Mouse (Mus musculus): ENCODE measurements around the gene Tmod3. TPM values are rescaled to one million over a fixed set of nuclear protein-coding genes. Genes with fewer than 3 reads are reported as not detected.

Gene Tmod3
- polyA plus RNA-seq, 2 experiments = 9.1 to 23.8 TPM

DNA sequence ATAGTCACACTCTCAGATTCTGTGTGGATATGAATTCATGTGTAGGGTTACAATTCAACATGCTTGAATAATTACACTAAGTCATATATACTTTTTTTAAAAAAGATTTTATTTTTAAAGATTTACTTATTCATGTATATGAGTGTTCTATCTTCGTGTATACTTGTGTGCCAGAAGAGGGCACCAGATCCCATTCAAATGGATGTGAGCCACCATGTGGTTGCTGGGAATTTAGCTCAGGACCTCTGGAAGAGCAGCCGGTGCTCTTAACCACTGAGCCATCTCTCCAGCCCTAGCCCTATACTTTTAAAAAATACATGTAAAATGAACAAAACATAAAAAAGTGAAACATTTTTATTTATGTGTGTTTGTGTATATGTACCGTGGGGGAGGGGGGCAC, 91.9 kb downstream of the Tmod3 start:
- no peak for DNase-seq (ENCODE audit: low read depth in 3 of 3, low spot score in 3 of 3)
- Histone ChIP-seq H3K27me3 (ENCODE audit: control insufficient read depth, insufficient read depth, low read length) (no peaks in the 10 kb centered on the region), H3K9me3 (ENCODE audit: control insufficient read depth, low read length) (no peaks in the 10 kb centered on the region), H3K4me1 (replicated peaks; ENCODE audit: control insufficient read depth in 2 of 2, insufficient read depth in 2 of 2, low read length in 1 of 2) (no peaks in the 10 kb centered on the region), H3K4me2 (ENCODE audit: low read depth) (no peak overlapping the region), H3K4me3 (ENCODE audit: insufficient read depth in 1 of 2, low read depth in 2 of 2, low read length in 2 of 2) (no peak overlapping the region), H3K27ac (no peak overlapping the region), H3K36me3 (replicated peaks; ENCODE audit: control insufficient read depth, insufficient read depth, low read depth) (peaks cover 9% of the 10 kb centered on the region), H3K9ac (replicated peaks) (no peak overlapping the region)
- no peak for TF ChIP-seq CTCF (IDR thresholded peaks at IDR 0.05; ENCODE audit: low read depth)
- TF ChIP-seq EP300 (IDR thresholded peaks at IDR 0.05; ENCODE audit: low read depth) = no peak
- ATAC-seq (ENCODE audit: insufficient read depth) = no peak
- WGBS (ENCODE audit: insufficient replicate concordance) = 86% methylated on average over 3 of the region's 3 CpGs

DNA sequence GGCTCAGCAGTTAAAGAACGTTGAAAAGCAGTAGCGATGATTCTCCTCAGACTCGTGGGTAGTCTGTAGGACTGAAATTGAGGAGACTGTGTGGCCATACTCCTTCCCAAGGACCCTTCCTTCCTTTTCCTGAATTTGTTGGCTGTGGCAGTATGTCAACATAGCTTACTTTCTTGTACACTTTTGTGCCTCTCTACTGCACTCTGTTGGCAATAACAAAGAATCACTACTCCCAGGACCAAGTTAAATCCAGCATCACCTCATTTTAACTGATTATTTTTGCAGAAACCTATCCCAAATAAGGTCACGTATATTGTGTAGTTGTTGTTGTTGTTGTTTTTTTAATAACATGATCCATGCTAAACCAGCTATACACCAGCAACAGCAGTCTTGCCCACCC, 92.8 kb downstream of the Tmod3 start:
- no peak for ATAC-seq (ENCODE audit: insufficient read depth)
- Histone ChIP-seq H3K9ac (replicated peaks) (no peak overlapping the region), H3K36me3 (replicated peaks; ENCODE audit: control insufficient read depth, insufficient read depth, low read depth) (peaks cover 15% of the 10 kb centered on the region), H3K4me1 (replicated peaks; ENCODE audit: control insufficient read depth in 2 of 2, insufficient read depth in 2 of 2, low read length in 1 of 2) (no peaks in the 10 kb centered on the region), H3K27ac (no peak overlapping the region), H3K9me3 (ENCODE audit: control insufficient read depth, low read length) (no peaks in the 10 kb centered on the region), H3K4me2 (ENCODE audit: low read depth) (no peak overlapping the region), H3K4me3 (ENCODE audit: insufficient read depth in 1 of 2, low read depth in 2 of 2, low read length in 2 of 2) (no peak overlapping the region), H3K27me3 (ENCODE audit: control insufficient read depth, insufficient read depth, low read length) (no peaks in the 10 kb centered on the region)
- TF ChIP-seq EP300 (IDR thresholded peaks at IDR 0.05; ENCODE audit: low read depth) (no peak), CTCF (IDR thresholded peaks at IDR 0.05; ENCODE audit: low read depth) (no peak)
- DNase-seq (ENCODE audit: low read depth in 3 of 3, low spot score in 3 of 3) = no peak
- WGBS (ENCODE audit: insufficient replicate concordance) = 74% methylated on average over 4 of the region's 4 CpGs

DNA sequence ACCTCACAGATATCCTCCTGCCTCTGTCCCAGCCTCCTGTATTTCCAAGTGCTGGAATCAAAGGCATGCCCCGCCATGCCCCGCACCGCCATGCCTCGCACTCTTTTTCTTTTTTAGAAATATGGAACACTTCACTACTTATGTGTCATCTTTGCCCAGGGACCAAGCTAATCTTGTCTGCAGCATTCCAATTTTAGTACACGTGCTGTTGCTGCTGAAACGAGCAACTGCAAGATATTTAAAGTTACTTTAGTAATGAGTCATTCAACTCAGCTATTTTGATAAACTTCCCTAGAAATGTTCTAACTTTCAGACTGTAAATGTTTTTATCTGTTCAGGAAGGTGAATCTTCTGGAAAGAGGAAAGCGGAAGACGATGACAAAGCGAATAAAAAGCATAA, 93.6 kb downstream of the Tmod3 start:
- 82% methylated on average over 9 of the region's 9 CpGs for WGBS (ENCODE audit: insufficient replicate concordance)
- no peak overlapping the region for H3K27ac ChIP-seq
- no peaks in the 10 kb centered on the region for H3K4me1 ChIP-seq (replicated peaks; ENCODE audit: control insufficient read depth in 2 of 2, insufficient read depth in 2 of 2, low read length in 1 of 2)
- ATAC-seq (ENCODE audit: insufficient read depth) (no peak), DNase-seq (ENCODE audit: low read depth in 3 of 3, low spot score in 3 of 3) (no peak)
- no peak overlapping the region for H3K4me3 ChIP-seq (ENCODE audit: insufficient read depth in 1 of 2, low read depth in 2 of 2, low read length in 2 of 2)
- H3K9me3 ChIP-seq (ENCODE audit: control insufficient read depth, low read length) = no peaks in the 10 kb centered on the region
- peaks cover 23% of the 10 kb centered on the region for H3K36me3 ChIP-seq (replicated peaks; ENCODE audit: control insufficient read depth, insufficient read depth, low read depth)
- no peaks in the 10 kb centered on the region for H3K27me3 ChIP-seq (ENCODE audit: control insufficient read depth, insufficient read depth, low read length)
- no peak overlapping the region for H3K4me2 ChIP-seq (ENCODE audit: low read depth)
- no peak overlapping the region for H3K9ac ChIP-seq (replicated peaks)
- TF ChIP-seq EP300 (IDR thresholded peaks at IDR 0.05; ENCODE audit: low read depth) (no peak), CTCF (IDR thresholded peaks at IDR 0.05; ENCODE audit: low read depth) (no peak)

DNA sequence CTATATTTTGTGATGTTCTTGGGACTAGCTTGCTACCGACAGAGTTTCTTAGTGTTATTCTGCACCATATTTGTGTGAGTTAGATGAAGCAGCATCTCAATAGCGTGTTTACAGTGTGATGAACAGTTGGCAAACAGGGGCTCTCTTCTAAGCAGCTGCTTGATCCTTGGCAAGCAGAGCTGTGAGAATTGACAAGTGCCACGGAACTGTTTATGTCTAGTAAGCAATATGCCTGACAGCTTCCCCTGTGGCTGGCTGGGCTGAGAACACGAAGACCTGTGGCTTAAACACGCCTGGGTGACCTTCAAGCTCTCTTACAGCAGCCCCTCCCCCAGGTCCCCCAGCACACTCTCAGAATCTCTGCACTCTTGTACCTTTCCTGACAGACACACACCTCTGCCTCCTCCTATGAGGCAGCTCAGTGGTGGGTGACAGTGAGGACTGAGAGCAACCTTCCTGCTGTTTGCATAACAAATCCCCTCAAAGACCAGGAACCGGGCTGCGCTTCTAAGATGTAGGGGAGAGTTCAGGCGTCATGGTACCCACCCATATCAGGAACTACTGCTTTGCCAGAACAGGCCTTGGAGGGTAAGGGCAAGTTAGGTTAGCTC, 96.3 kb downstream of the Tmod3 start:
- Histone ChIP-seq H3K4me2 (ENCODE audit: low read depth) (no peak overlapping the region), H3K4me3 (ENCODE audit: insufficient read depth in 1 of 2, low read depth in 2 of 2, low read length in 2 of 2) (no peak overlapping the region), H3K27me3 (ENCODE audit: control insufficient read depth, insufficient read depth, low read length) (no peaks in the 10 kb centered on the region), H3K27ac (no peak overlapping the region), H3K36me3 (replicated peaks; ENCODE audit: control insufficient read depth, insufficient read depth, low read depth) (peaks cover 39% of the 10 kb centered on the region), H3K4me1 (replicated peaks; ENCODE audit: control insufficient read depth in 2 of 2, insufficient read depth in 2 of 2, low read length in 1 of 2) (no peaks in the 10 kb centered on the region), H3K9me3 (ENCODE audit: control insufficient read depth, low read length) (no peaks in the 10 kb centered on the region), H3K9ac (replicated peaks) (no peak overlapping the region)
- ATAC-seq (ENCODE audit: insufficient read depth) (no peak), DNase-seq (ENCODE audit: low read depth in 3 of 3, low spot score in 3 of 3) (no peak)
- TF ChIP-seq CTCF (IDR thresholded peaks at IDR 0.05; ENCODE audit: low read depth) = no peak
- TF ChIP-seq EP300 (IDR thresholded peaks at IDR 0.05; ENCODE audit: low read depth) = no peak
- 75% methylated on average over 8 of the region's 8 CpGs for WGBS (ENCODE audit: insufficient replicate concordance)

DNA sequence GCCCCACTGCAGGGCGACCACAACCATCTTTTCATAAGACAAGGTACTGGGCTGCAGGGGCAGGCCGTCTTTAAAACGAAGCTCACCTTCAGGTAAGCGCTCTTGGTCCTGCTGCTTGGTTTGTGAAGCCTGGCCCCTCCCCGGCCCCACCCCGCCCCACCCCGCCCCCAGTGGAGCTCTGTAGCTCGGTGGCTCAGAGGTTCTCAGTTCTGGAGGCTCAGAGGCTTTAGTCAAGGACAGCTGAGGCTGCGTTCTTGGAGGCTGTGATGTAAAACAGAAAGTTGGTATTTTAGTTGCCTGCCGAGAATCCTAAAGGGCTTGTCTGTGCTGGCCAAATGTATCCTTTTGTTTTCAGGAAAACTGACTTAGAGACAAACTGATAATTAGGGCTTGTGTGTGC, 103.8 kb downstream of the Tmod3 start:
- H3K4me2 ChIP-seq (ENCODE audit: low read depth) = no peak overlapping the region
- peaks cover 54% of the 10 kb centered on the region for H3K36me3 ChIP-seq (replicated peaks; ENCODE audit: control insufficient read depth, insufficient read depth, low read depth)
- no peaks in the 10 kb centered on the region for H3K27me3 ChIP-seq (ENCODE audit: control insufficient read depth, insufficient read depth, low read length)
- H3K4me3 ChIP-seq (ENCODE audit: insufficient read depth in 1 of 2, low read depth in 2 of 2, low read length in 2 of 2) = no peak overlapping the region
- WGBS (ENCODE audit: insufficient replicate concordance) = 72% methylated on average over 10 of the region's 10 CpGs
- TF ChIP-seq EP300 (IDR thresholded peaks at IDR 0.05; ENCODE audit: low read depth) (no peak), CTCF (IDR thresholded peaks at IDR 0.05; ENCODE audit: low read depth) (no peak)
- H3K9ac ChIP-seq (replicated peaks) = no peak overlapping the region
- no peak for DNase-seq (ENCODE audit: low read depth in 3 of 3, low spot score in 3 of 3)
- H3K27ac ChIP-seq = no peak overlapping the region
- no peaks in the 10 kb centered on the region for H3K4me1 ChIP-seq (replicated peaks; ENCODE audit: control insufficient read depth in 2 of 2, insufficient read depth in 2 of 2, low read length in 1 of 2)
- ATAC-seq (ENCODE audit: insufficient read depth) = no peak
- H3K9me3 ChIP-seq (ENCODE audit: control insufficient read depth, low read length) = no peaks in the 10 kb centered on the region

All from liver, embryonic 14.5 days (tissue).